Mouse (Mus musculus): ENCODE measurements around the gene Aph1c. TPM values are rescaled to one million over a fixed set of nuclear protein-coding genes. Genes with fewer than 3 reads are reported as not detected.
"Not testable (repeated sequence)": the region's sequence is repeated elsewhere in the genome, so short reads cannot be mapped to it uniquely, and the experiment has no call there.

Gene Aph1c
- total RNA-seq, 2 experiments from 2014 or later, result 0.31 to 0.51 TPM

- Histone ChIP-seq H3K27ac (peak overlapping the region; percentile 74), H3K4me3 (no peak overlapping the region)
- DNase-seq, result no peak
- intact Hi-C loops (cut with DNase I), result no loop called here
- no peak for TF ChIP-seq CTCF (IDR thresholded peaks at IDR 0.05)
These were observed 28.9 kb upstream of the Aph1c start for GRCm38 (mm10) chr9:66863456-66863855.

- TF ChIP-seq CTCF (IDR thresholded peaks at IDR 0.05), result no peak
- H3K27ac ChIP-seq, result no peak overlapping the region
- H3K4me3 ChIP-seq, result no peak overlapping the region
- no peak for DNase-seq
- intact Hi-C loops (cut with DNase I), result no loop called here
These were observed 27.7 kb upstream of the Aph1c start for GRCm38 (mm10) chr9:66862202-66862601.

DNA sequence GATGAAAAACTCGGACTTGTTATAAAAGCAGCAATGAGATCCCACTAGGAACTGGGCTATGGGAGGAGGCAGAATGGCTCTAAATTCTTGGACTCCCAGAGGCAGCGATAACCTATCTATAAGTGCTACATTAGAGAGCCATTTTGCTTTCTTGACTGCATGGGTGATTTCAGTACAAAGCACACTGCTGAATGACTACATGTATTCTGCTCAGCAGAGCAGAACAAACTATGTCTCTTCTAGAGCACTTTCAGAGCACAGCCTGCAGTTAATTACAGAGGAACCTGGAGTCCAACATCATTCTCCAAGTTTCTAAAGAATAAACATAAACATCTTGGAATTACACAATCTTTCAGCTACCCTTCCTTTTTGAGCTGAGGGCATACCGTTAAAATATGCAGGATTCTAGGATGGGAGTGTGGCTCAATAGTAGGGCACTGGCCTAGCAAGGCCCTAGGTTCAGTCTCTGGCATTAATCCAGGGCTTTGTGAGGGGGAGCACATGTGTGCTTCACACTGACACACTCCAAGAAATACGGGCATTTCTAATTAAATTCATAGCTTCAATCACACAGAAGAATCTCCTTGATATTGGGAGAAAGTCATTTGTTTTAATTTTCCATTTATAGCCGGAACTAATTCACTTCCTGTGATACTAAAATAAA is 26.7 kb upstream of the Aph1c start:
- intact Hi-C loops (cut with DNase I), result no loop called here
- no peak for DNase-seq
- H3K4me3 ChIP-seq, result no peak overlapping the region
- no peak for TF ChIP-seq CTCF (IDR thresholded peaks at IDR 0.05)
- H3K27ac ChIP-seq, result no peak overlapping the region

DNA sequence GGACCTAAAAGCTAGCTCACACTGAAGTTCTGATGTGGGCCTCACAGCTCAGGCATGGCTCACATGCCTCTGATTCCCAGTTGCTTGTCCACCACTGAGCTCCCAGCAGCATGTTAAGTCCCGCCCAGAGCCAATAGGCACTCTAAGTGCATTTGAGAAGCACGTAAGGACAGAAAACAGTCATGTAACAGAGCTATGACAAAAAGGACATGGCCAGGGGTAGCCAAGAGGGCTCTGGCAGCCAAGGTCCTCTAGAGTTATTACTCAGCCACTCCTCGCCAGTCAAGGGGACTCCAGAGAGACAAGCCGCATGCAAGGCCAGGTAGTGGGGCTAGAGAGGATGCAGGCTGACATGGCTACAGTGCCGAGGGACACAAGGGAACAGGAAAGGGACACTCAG is 25.0 kb upstream of the Aph1c start:
- intact Hi-C loops (cut with DNase I), result loop anchor here (5.0 kb wide), 1 partner anchor 78 kb away; no protein-coding TSS in a partner anchor
- H3K27ac ChIP-seq, result no peak overlapping the region
- no peak for DNase-seq
- H3K4me3 ChIP-seq, result no peak overlapping the region
- TF ChIP-seq CTCF (IDR thresholded peaks at IDR 0.05), result no peak

DNA sequence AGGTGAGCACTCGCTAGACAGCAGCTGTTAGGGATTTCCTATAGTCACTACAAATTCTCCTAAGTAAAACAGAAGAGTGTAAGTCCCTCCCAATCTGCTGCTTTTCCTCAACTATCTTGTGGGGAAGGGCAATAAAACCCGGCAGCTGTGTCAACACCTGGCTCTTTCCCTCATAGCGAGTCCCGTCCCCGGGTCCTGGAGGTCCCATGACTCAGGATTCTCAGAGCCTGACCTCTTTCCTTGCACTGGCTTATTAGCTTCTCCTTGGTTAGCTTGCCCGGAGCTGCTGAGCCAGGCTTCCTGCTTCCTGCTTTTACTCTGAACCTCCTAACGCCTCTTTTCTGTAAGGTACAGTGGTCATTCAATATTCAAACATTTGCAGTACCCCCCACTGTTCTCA is 21.3 kb upstream of the Aph1c start:
- no peak for DNase-seq
- no peak overlapping the region for H3K4me3 ChIP-seq
- no peak for TF ChIP-seq CTCF (IDR thresholded peaks at IDR 0.05)
- intact Hi-C loops (cut with DNase I), result loop anchor here (5.0 kb wide), 1 partner anchor 81 kb away; no protein-coding TSS in a partner anchor
- H3K27ac ChIP-seq, result no peak overlapping the region

GRCm38 (mm10) chr9:66852592-66852991 is 18.1 kb upstream of the Aph1c start:
- no peak overlapping the region for H3K27ac ChIP-seq
- TF ChIP-seq CTCF (IDR thresholded peaks at IDR 0.05), result no peak
- intact Hi-C loops (cut with DNase I), result no loop called here
- DNase-seq, result no peak
- H3K4me3 ChIP-seq, result no peak overlapping the region

DNA sequence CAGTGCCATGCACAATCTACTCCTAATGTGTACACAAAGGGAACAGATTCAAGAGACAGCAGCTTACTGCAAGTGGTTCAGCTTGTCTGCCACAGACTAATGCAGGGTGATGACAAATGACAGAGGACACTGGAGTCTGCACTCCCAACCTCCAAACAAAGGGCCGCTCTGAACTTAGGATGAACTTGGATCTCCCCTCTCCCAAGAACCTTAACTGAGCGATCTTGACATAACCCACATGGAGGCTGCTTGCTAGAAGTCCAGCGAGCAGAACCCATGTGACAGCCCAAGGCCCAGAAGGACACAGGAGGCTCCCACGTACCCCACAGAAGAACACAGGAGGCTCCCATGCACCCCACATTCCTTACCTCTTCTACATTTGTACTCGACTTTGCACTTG is 16.4 kb upstream of the Aph1c start:
- intact Hi-C loops (cut with DNase I), result no loop called here
- Histone ChIP-seq H3K27ac (no peak overlapping the region), H3K4me3 (no peak overlapping the region)
- DNase-seq, result no peak
- no peak for TF ChIP-seq CTCF (IDR thresholded peaks at IDR 0.05)

DNA sequence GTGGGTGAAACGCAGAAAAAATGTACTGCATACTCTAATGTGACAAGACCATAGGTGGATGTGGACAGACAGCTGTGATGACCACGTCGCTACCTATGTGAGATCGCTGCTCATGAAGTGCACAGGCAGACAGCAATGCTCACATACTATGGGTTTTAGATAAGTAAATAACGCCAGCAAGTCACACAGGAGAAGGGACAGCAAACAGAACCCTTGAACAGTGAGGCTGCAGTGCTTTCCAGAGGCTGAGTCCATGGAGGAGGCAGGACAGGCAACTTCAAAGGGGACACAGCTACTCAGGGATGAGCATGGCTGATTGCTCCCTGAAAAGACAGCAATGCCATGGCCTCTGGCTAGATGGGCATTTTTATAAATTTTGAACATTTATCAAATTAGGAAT is 12.3 kb upstream of the Aph1c start:
- intact Hi-C loops (cut with DNase I), result no loop called here

DNA sequence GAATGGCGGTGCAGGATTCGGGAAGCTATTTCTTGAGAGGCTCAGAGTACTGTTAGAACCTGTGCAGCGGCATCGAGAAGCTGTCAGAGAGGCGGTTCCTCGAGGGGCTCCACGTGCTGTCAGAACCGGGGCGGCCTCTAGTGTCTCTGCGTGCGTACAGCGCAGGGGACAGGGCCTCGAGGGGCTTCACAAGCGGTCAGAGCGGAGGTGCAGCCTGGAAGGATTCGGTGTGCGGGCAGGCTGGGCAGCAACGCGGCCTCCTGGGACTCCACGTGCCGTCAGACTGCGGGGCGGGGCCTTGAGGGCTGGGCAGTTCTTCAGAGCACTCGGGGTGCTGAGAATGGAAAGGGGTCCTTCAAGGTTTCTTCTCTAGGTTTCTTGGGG is 563 bp upstream of the Aph1c start:
- Histone ChIP-seq H3K4me3 (peak overlapping the region; percentile 91), H3K27ac (peak overlapping the region; percentile 87)
- peak; percentile 69 for DNase-seq
- TF ChIP-seq CTCF (IDR thresholded peaks at IDR 0.05), result 0 out of 2 replicates have a peak, but pooled peaks have one; percentile 11
- intact Hi-C loops (cut with DNase I), result loop anchor here (5.0 kb wide), 3 partner anchors 82 to 142 kb away; partner anchors contain the start of genes Lactb and Rab8b

More for the DNA sequence above, 12.3 kb upstream of the Aph1c start:
- TF ChIP-seq CTCF (IDR thresholded peaks at IDR 0.05), result no peak
- Histone ChIP-seq H3K27ac (no peak overlapping the region), H3K4me3 (no peak overlapping the region)
- DNase-seq, result no peak

GRCm38 (mm10) chr9:66833851-66834250 is 675 bp downstream of the Aph1c start:
- no peak; the same call in 1 of the 2 replicates for TF ChIP-seq CTCF (IDR thresholded peaks at IDR 0.05)
- DNase-seq, result peak; percentile 33
- peak overlapping the region; percentile 73 for H3K27ac ChIP-seq
- H3K4me3 ChIP-seq, result peak overlapping the region; percentile 91
- intact Hi-C loops (cut with DNase I), result loop anchor here (5.0 kb wide), 1 partner anchor 322 kb away; the partner anchor contains the start of gene Fbxl22

DNA sequence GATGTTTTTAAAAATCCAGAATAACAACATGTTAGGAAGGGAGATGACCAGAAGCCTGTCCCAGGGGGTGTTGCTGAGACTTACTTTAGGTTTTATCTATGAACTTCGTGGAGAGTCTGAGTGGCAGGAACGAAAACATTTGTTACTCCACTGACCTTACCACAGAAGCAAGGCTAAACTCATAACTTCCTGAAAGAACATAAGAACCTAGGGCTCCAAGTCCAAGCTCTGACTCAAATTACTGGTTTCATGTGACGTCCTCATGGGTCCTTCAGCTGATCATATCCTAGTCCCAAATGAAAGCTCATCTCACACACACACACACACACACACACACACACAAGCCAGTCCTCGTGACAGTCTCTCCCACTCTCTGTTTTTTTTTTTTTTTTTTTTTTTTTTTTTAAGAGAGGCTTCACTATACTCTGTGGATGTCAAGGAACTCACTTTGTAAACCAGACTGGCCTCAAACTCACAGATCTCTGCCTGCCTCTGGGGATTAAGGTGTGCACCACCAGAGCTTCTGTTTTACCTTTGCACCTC is 2.1 kb downstream of the Aph1c start:
- intact Hi-C loops (cut with DNase I), result loop anchor here (5.0 kb wide), 1 partner anchor 320 kb away; the partner anchor contains the start of gene Fbxl22
- Histone ChIP-seq H3K27ac (no peak overlapping the region), H3K4me3 (no peak overlapping the region)
- TF ChIP-seq CTCF (IDR thresholded peaks at IDR 0.05), result no peak
- DNase-seq, result no peak

DNA sequence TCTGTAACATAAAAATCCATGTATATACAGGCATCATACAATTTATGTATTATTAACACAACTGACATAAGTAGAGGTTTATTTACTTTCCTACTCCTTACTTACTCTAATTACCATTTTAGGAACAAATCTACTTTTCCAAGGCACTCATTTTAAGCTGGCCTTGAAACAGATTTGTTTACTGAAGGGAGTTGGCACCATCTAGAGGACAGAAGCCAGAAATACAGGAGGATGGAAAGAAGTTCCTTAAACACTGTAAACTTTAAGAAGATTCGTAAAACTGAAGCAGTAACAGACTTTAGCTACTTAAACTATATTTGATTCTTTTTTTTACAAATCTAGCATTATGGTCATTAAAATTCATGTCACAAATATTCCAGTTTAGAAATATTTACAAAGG is 8.5 kb downstream of the Aph1c start:
- peak; percentile 79 for TF ChIP-seq CTCF (IDR thresholded peaks at IDR 0.05)
- intact Hi-C loops (cut with DNase I), result loop anchor here (5.0 to 10.0 kb wide), 3 partner anchors 179 to 681 kb away; no protein-coding TSS in a partner anchor
- no peak for DNase-seq

DNA sequence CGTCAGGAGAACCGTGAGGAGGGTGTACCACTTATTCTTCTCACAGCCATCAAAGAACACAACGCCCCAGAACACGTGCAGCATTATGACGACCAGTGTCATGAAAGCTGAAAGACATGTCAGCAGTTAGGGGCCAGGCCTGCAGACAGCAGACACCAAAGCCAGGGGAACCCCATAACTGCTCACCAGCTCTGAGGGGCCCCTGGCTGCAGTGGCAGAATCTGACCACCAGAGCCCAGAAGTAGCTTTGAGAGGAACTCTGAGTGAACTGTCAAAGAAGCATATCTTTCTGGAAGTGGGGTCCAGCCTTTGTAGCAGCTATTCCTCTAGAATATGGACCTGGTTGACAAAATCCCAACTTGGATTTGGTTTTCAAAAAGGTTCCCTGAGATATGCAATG is 12.3 kb downstream of the Aph1c start:
- DNase-seq, H3K4me3 ChIP-seq, H3K27ac ChIP-seq: not testable (repeated sequence)
- intact Hi-C loops (cut with DNase I), result loop anchor here (10.0 kb wide), 1 partner anchor 677 kb away; no protein-coding TSS in a partner anchor

More for the DNA sequence above, 8.5 kb downstream of the Aph1c start:
- Histone ChIP-seq H3K27ac (no peak overlapping the region), H3K4me3 (no peak overlapping the region)

All from gastrocnemius, adult 2 months (tissue).